Mouse (Mus musculus) cerebellum, adult 18-20 months (tissue): ENCODE results near the gene Mapk3.

Source experiments
- DNase-seq, 2 experiments: peaks; one replicate each; pipeline ENCODE4 v3.0.0; 2021

Gene Mapk3

GRCm38 (mm10) chr7:126806956-126807355 lies 47.6 kb downstream of the Mapk3 start:
- DNase-seq, result no peak

DNA sequence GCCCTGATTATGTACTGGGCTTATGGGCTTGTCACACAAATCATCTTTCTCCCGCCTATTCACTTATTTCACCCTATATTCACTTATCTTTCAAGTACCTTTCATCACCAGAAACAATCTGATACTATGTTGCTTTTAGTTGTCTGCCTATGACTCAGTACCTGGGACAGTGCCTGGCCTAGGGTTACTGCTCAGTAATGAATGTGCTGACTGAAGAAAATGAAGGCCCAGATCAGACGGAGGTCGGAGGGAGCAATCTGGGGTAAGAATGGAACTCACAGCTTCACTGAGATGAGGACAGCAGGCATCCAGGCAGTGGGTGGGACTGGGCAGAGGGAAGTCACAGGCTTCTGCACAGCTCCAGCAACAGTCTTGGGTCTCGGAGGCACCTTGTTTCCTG lies 48.0 kb downstream of the Mapk3 start:
- DNase-seq, result no peak

GRCm38 (mm10) chr7:126808703-126809455 lies 49.5 kb downstream of the Mapk3 start:
- DNase-seq, result peak; percentile 93 to 94

- no peak for DNase-seq
These were observed 50.4 kb downstream of the Mapk3 start for GRCm38 (mm10) chr7:126809723-126810369.
